Mouse (Mus musculus) C2C12 (cell line): ENCODE results near the gene Steap4.
"Not testable (repeated sequence)": the region's sequence is repeated elsewhere in the genome, so short reads cannot be mapped to it uniquely, and the experiment has no call there.

Source experiments
- CEBPB ChIP-seq: IDR thresholded peaks from one replicate; pipeline ENCODE4 v1.6.1; 2011; ENCODE audit warnings: low read depth, mild to moderate bottlenecking, control low read depth, moderate library complexity
- CTCF ChIP-seq: IDR thresholded peaks from one replicate; pipeline ENCODE4 v1.5.1; 2011; ENCODE audit not compliant: control insufficient read depth, insufficient read depth, insufficient read length
- FOSL1 ChIP-seq: IDR thresholded peaks from one replicate; pipeline ENCODE4 v1.8.0; 2011; ENCODE audit warnings: mild to moderate bottlenecking, low read length; ENCODE audit not compliant: poor library complexity, insufficient read depth, severe bottlenecking

DNA sequence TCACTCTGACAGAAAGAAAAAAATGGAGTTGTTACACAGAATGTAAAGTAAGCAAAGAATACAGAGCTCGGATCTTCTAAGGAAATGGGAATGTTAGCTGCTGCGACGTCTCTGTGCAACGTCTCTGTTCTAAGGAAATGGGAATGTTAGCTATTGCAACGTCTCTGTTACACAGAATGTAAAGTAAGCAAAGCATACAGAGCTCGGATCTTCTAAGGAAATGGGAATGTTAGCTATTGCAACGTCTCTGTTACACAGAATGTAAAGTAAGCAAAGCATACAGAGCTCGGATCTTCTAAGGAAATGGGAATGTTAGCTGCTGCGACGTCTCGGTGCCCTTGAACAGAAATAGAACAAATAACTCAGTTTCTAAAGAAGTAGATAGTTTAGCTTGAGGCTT lies 26.8 kb upstream of the Steap4 start:
- TF ChIP-seq CEBPB, CTCF, FOSL1: not testable (repeated sequence)
